Mouse (Mus musculus) gastrocnemius, adult 8-10 months (tissue): ENCODE measurements around the gene Zmym5. TPM values are rescaled to one million over a fixed set of nuclear protein-coding genes. Genes with fewer than 3 reads are reported as not detected.
"Not testable (repeated sequence)": the region's sequence is repeated elsewhere in the genome, so short reads cannot be mapped to it uniquely, and the experiment has no call there.

Experiments
- DNase-seq, 2 experiments: peaks; one replicate each; pipeline ENCODE4 v3.0.0; 2022; ENCODE audit warnings: low spot score in 2 of 2
- total RNA-seq, 4 experiments: library from RNA; stranded (reverse); gene quantifications; 2 replicates each; pipeline ENCODE4 v1.2.4; 2022

Zmym5 gene
- total RNA-seq, 4 experiments from 2014 or later = 18.8 to 22.6 (median 20.6) TPM

DNA sequence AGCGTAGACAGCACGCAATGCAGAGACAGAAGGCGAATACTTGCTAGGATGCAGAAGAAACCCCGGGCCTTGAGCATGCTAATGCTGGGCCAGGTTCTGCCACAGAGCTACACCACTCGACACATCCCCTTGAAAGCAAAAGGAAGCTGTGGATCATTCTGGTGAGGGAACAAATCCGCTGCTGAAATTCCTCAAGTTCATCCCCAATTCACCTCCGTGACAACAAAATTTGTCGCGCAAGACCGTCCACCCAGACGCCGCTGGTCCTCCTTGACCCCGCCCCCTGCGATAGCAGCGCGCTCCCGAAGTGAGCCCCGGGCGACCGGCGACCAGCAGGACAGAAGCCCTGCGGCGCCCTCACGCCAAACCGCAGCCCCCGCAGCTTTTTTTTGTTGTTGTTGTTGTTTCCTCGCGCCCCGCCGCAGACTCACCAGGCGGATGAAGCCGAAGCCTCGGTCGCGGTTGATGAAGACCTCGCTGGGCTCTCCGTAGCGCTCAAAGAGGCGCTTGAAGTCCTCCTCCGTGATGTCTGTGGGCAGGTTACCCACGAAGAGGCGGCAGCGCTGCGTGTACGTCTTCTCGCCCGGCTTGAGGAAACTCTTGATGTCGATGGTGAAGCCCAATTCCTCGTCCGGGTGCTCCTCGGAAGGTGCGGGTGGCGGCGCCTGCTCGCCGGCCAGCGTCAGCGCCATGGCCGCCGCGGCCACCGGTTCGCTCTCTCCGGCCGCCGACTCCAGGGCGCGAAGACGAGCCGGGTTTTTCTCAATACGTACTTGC lies 34.0 kb downstream of the Zmym5 start:
- DNase-seq = peak; percentile 15 to 35

DNA sequence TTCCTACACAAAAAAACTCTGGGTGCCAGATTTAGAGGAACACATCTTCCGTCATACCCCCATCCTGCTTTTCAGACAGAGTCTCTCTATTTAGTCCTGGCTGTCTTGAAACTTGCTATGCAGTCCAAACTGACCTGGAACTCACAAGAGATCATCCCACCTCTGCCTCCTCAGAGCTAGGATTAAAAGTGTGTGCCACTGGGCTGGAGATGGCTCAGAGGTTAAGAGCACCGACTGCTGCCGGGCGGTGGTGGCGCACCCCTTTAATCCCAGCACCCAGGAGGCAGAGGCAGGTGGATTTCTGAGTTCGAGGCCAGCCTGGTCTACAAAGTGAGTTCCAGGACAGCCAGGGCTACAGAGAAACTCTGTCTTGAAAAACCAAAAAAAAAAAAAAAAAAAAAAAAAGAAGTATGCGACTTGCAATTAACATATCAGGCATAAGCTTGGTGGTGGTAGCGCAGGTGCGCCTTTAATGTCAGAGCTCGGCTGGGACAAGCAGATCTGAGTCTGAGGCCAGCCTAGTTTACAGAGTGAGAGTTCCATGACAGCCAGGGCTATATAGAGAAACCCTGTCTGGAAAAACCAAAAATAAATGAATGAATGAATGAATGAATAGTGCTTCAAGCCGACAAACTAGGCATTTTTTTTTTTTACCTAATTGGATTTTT lies 34.8 kb downstream of the Zmym5 start:
- DNase-seq = no peak

DNA sequence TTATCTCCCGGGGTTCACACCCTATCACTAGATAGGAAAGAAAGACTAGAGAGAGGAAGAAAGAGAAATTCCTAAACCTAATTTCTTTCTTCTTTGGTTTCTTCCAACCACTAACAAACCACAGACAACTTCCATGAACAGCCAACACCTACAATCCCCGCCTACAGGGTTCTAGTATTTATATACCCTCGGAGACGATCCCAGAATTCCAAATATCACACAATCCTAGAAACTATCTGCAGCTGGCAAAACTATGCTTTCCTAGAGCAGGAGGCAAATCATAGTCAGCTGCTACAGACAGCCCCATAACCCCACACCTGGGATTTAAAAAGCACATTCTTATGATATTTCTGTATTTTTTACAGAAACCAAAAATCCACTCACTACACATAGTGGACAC lies 36.1 kb downstream of the Zmym5 start:
- DNase-seq = no peak

DNA sequence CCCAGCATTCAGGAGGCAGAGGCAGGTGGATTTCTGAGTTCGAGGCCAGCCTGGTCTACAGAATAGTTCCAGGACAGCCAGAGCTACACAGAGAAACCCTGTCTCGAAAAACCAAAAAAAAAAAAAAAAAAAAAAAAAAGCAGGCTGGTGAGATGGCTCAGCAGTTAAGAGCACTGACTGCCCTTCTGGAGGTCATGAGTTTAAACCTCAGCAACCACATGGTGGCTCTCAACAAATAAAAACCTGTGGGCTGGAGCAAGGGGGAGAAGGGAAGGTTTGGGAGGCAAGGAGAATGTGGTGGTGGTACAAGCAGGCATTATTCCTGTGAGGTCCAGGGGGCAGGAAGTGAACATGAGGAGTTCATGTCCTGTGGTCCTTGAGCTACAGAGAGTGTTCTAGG lies 45.1 kb downstream of the Zmym5 start:
- DNase-seq = not testable (repeated sequence)

DNA sequence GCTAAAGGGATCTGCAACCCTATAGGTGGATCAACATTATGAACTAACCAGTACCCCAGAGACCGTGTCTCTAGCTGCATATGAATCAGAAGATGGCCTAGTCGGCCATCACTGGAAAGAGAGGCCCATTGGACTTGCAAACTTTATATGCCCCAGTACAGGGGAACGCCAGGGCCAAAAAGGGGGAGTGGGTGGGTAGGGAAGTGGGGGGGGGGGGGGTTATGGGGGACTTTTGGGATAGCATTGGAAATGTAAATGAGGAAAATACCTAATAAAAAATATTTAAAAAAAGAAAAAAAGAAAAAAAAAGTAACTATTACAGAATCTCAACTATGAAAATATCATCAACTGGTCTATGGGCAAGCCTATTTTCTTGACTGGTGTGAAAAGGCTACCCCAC lies 46.4 kb downstream of the Zmym5 start:
- DNase-seq = not testable (repeated sequence)

DNA sequence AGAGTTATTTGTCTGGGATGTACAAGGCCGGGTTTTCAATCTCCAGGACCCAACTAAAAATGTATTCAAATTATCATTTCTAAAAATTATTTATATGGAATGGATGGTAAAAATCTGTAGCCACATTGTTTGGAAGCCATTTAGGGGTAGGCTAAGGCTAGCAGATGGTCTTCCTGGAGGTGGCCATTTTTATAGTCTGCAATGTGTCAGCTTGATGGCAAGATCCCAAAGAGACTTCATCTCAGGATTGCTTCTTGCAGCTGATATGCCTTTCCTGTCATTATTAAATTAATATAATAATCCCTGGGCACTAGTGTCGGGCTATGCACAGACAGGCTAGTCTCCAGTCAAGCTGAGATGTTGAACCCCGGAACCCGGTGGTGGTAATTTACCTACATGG lies 60.2 kb downstream of the Zmym5 start:
- DNase-seq = no peak

Other genes with a start within 250 kb of the Zmym5 start
- 1 to 10 TPM; 1.3 to 2.9 (median 2.0) TPM for gene Cenpj, start 236.3 kb downstream of the Zmym5 start, total RNA-seq
- 10 to 100 TPM; 16.3 to 20.7 (median 20.6) TPM for gene Parp4, start 236.1 kb downstream of the Zmym5 start, total RNA-seq
- 10 to 100 TPM; 14.2 to 15.8 (median 15.3) TPM for gene Mphosph8, start 143.5 kb downstream of the Zmym5 start, total RNA-seq
- 10 to 100 TPM in 1 of 4 experiments, 1 to 10 TPM in 3; 6.8 to 10.3 (median 9.1) TPM for gene Pspc1, start 33.4 kb downstream of the Zmym5 start, total RNA-seq
- 10 to 100 TPM; 32.3 to 42.2 (median 34.7) TPM for gene Zmym2, start 74.9 kb upstream of the Zmym5 start, total RNA-seq
- gene Gja3, start 246.4 kb upstream of the Zmym5 start, total RNA-seq = under 1 TPM in 1 of 4 experiments, not detected in 3; 0.11 TPM